Mouse (Mus musculus): ENCODE data around the gene Lats2. TPM values are rescaled to one million over a fixed set of nuclear protein-coding genes. Genes with fewer than 3 reads are reported as not detected.

The Lats2 gene
- 17.5 and 18.0 TPM in 2 replicates for polyA plus RNA-seq (2014; fragmentation: Nextera tagmentation; extraction: Ambion mirVana)

- no peak within 1 kb of the TSS for H3K9ac ChIP-seq (ENCODE audit: low read length)
- no peak for DNase-seq (ENCODE audit: low spot score)
- H3K9me3 ChIP-seq (ENCODE audit: control insufficient read depth, low read length): no peaks in the 10 kb centered on the region
- H3K27ac ChIP-seq (ENCODE audit: low read depth, low read length): no peak within 1 kb of the TSS
- H3K4me2 ChIP-seq (ENCODE audit: low read depth): no peak within 1 kb of the TSS
- no peaks in the 10 kb centered on the region for H3K36me3 ChIP-seq (ENCODE audit: control insufficient read depth, insufficient read depth, low read length)
- no peak for ATAC-seq (ENCODE audit: insufficient read depth, low FRiP score, low TSS enrichment)
- no peak within 1 kb of the TSS for H3K4me3 ChIP-seq (ENCODE audit: low read depth, low read length)
- no peaks in the 10 kb centered on the region for H3K27me3 ChIP-seq (ENCODE audit: control insufficient read depth, insufficient read depth, low read length)
- H3K4me1 ChIP-seq (ENCODE audit: control insufficient read depth, insufficient read depth, low read length): no peaks in the 10 kb centered on the region
- 72% methylated on average over 4 of the region's 4 CpGs for WGBS
Observed at GRCm38 (mm10) chr14:57758237-57758636, at the start of gene Lats2. Lats2 (minus strand) TSS chr14:57758388.

- WGBS: 86% methylated on average over 4 of the region's 4 CpGs
- no peaks in the 10 kb centered on the region for H3K9me3 ChIP-seq (ENCODE audit: control insufficient read depth, low read length)
- no peak overlapping the region for H3K9ac ChIP-seq (ENCODE audit: low read length)
- H3K27me3 ChIP-seq (ENCODE audit: control insufficient read depth, insufficient read depth, low read length): no peaks in the 10 kb centered on the region
- H3K4me3 ChIP-seq (ENCODE audit: low read depth, low read length): no peak overlapping the region
- H3K27ac ChIP-seq (ENCODE audit: low read depth, low read length): no peak overlapping the region
- no peak for DNase-seq (ENCODE audit: low spot score)
- 0 out of 2 replicates have a peak, but pooled peaks cover 2% of the 10 kb centered on the region for H3K36me3 ChIP-seq (ENCODE audit: control insufficient read depth, insufficient read depth, low read length)
- H3K4me2 ChIP-seq (ENCODE audit: low read depth): no peak overlapping the region
- no peak for ATAC-seq (ENCODE audit: insufficient read depth, low FRiP score, low TSS enrichment)
- H3K4me1 ChIP-seq (ENCODE audit: control insufficient read depth, insufficient read depth, low read length): peaks cover 6% of the 10 kb centered on the region
Observed at GRCm38 (mm10) chr14:57803731-57804130, 45.5 kb upstream of the Lats2 start.

- H3K36me3 ChIP-seq (ENCODE audit: control insufficient read depth, insufficient read depth, low read length): no peaks in the 10 kb centered on the region
- peak within 1 kb of the TSS; percentile 75 for H3K27ac ChIP-seq (ENCODE audit: low read depth, low read length)
- WGBS: under 1% methylated on average over 91 of the region's 99 CpGs
- ATAC-seq (ENCODE audit: insufficient read depth, low FRiP score, low TSS enrichment) (peak; percentile 93), DNase-seq (ENCODE audit: low spot score) (peak; percentile 99)
- H3K9me3 ChIP-seq (ENCODE audit: control insufficient read depth, low read length): no peaks in the 10 kb centered on the region
- H3K9ac ChIP-seq (ENCODE audit: low read length): peak within 1 kb of the TSS; percentile 81
- H3K4me3 ChIP-seq (ENCODE audit: low read depth, low read length): peak within 1 kb of the TSS; percentile 83
- H3K4me2 ChIP-seq (ENCODE audit: low read depth): peak within 1 kb of the TSS; percentile 78
- peaks cover 6% of the 10 kb centered on the region for H3K4me1 ChIP-seq (ENCODE audit: control insufficient read depth, insufficient read depth, low read length)
- H3K27me3 ChIP-seq (ENCODE audit: control insufficient read depth, insufficient read depth, low read length): no peaks in the 10 kb centered on the region
Observed at GRCm38 (mm10) chr14:57797991-57798931, 40.1 kb upstream of the Lats2 start, which contains the start of gene Sap18. Sap18 (plus strand) TSS chr14:57798180.

GRCm38 (mm10) chr14:57797551-57797950 is 39.4 kb upstream of the Lats2 start:
- WGBS: 16% methylated on average over 7 of the region's 7 CpGs
- Histone ChIP-seq H3K36me3 (ENCODE audit: control insufficient read depth, insufficient read depth, low read length) (no peaks in the 10 kb centered on the region), H3K9ac (ENCODE audit: low read length) (peak overlapping the region; percentile 50), H3K4me3 (ENCODE audit: low read depth, low read length) (peak overlapping the region; percentile 83), H3K9me3 (ENCODE audit: control insufficient read depth, low read length) (no peaks in the 10 kb centered on the region), H3K4me2 (ENCODE audit: low read depth) (peak overlapping the region; percentile 44), H3K27me3 (ENCODE audit: control insufficient read depth, insufficient read depth, low read length) (no peaks in the 10 kb centered on the region), H3K27ac (ENCODE audit: low read depth, low read length) (no peak overlapping the region), H3K4me1 (ENCODE audit: control insufficient read depth, insufficient read depth, low read length) (peaks cover 6% of the 10 kb centered on the region)
- ATAC-seq (ENCODE audit: insufficient read depth, low FRiP score, low TSS enrichment) (peak; percentile 63), DNase-seq (ENCODE audit: low spot score) (no peak)

DNA sequence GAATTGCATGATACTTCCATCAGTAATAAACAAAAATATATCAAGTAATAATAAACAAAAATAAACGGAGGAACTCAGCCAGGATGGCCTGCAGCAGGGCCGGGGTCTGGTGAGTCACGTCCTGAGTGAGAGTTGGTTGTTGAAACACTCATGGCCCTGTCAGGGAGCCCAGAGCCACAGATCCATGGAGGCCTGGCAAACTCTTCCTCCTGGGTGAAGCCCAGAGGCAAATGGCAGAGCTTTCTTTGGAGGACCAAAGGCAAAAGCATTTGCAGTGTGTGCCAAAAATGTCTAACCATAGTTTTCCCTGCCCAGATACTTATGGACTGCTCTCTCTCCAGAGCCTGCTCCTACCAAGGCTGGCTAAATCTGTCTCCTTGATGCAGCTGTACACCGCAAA is 33.0 kb upstream of the Lats2 start:
- WGBS: 88% methylated on average over 4 of the region's 4 CpGs
- DNase-seq (ENCODE audit: low spot score): no peak
- no peak overlapping the region for H3K27ac ChIP-seq (ENCODE audit: low read depth, low read length)
- no peaks in the 10 kb centered on the region for H3K27me3 ChIP-seq (ENCODE audit: control insufficient read depth, insufficient read depth, low read length)
- no peak overlapping the region for H3K4me3 ChIP-seq (ENCODE audit: low read depth, low read length)
- ATAC-seq (ENCODE audit: insufficient read depth, low FRiP score, low TSS enrichment): no peak
- H3K4me1 ChIP-seq (ENCODE audit: control insufficient read depth, insufficient read depth, low read length): no peaks in the 10 kb centered on the region
- H3K4me2 ChIP-seq (ENCODE audit: low read depth): no peak overlapping the region
- no peak overlapping the region for H3K9ac ChIP-seq (ENCODE audit: low read length)
- no peaks in the 10 kb centered on the region for H3K36me3 ChIP-seq (ENCODE audit: control insufficient read depth, insufficient read depth, low read length)
- no peaks in the 10 kb centered on the region for H3K9me3 ChIP-seq (ENCODE audit: control insufficient read depth, low read length)

- ATAC-seq (ENCODE audit: insufficient read depth, low FRiP score, low TSS enrichment) (no peak), DNase-seq (ENCODE audit: low spot score) (no peak)
- no peaks in the 10 kb centered on the region for H3K36me3 ChIP-seq (ENCODE audit: control insufficient read depth, insufficient read depth, low read length)
- H3K9ac ChIP-seq (ENCODE audit: low read length): no peak overlapping the region
- H3K27me3 ChIP-seq (ENCODE audit: control insufficient read depth, insufficient read depth, low read length): no peaks in the 10 kb centered on the region
- H3K9me3 ChIP-seq (ENCODE audit: control insufficient read depth, low read length): no peaks in the 10 kb centered on the region
- no peaks in the 10 kb centered on the region for H3K4me1 ChIP-seq (ENCODE audit: control insufficient read depth, insufficient read depth, low read length)
- no peak overlapping the region for H3K4me2 ChIP-seq (ENCODE audit: low read depth)
- H3K4me3 ChIP-seq (ENCODE audit: low read depth, low read length): no peak overlapping the region
- WGBS: 90% methylated on average over 9 of the region's 9 CpGs
- H3K27ac ChIP-seq (ENCODE audit: low read depth, low read length): no peak overlapping the region
Observed at GRCm38 (mm10) chr14:57789759-57790158, 31.6 kb upstream of the Lats2 start.

- H3K4me3 ChIP-seq (ENCODE audit: low read depth, low read length): no peak overlapping the region
- H3K4me1 ChIP-seq (ENCODE audit: control insufficient read depth, insufficient read depth, low read length): no peaks in the 10 kb centered on the region
- ATAC-seq (ENCODE audit: insufficient read depth, low FRiP score, low TSS enrichment) (no peak), DNase-seq (ENCODE audit: low spot score) (no peak)
- no peaks in the 10 kb centered on the region for H3K36me3 ChIP-seq (ENCODE audit: control insufficient read depth, insufficient read depth, low read length)
- 77% methylated on average over 2 of the region's 2 CpGs for WGBS
- no peak overlapping the region for H3K4me2 ChIP-seq (ENCODE audit: low read depth)
- no peak overlapping the region for H3K27ac ChIP-seq (ENCODE audit: low read depth, low read length)
- H3K27me3 ChIP-seq (ENCODE audit: control insufficient read depth, insufficient read depth, low read length): no peaks in the 10 kb centered on the region
- no peak overlapping the region for H3K9ac ChIP-seq (ENCODE audit: low read length)
- no peaks in the 10 kb centered on the region for H3K9me3 ChIP-seq (ENCODE audit: control insufficient read depth, low read length)
Observed at GRCm38 (mm10) chr14:57789311-57789710, 31.1 kb upstream of the Lats2 start.

- no peak for ATAC-seq (ENCODE audit: insufficient read depth, low FRiP score, low TSS enrichment)
- no peak overlapping the region for H3K4me2 ChIP-seq (ENCODE audit: low read depth)
- H3K9ac ChIP-seq (ENCODE audit: low read length): no peak overlapping the region
- 70% methylated on average over 4 of the region's 4 CpGs for WGBS
- no peak overlapping the region for H3K4me3 ChIP-seq (ENCODE audit: low read depth, low read length)
- H3K4me1 ChIP-seq (ENCODE audit: control insufficient read depth, insufficient read depth, low read length): no peaks in the 10 kb centered on the region
- no peaks in the 10 kb centered on the region for H3K36me3 ChIP-seq (ENCODE audit: control insufficient read depth, insufficient read depth, low read length)
- H3K27me3 ChIP-seq (ENCODE audit: control insufficient read depth, insufficient read depth, low read length): no peaks in the 10 kb centered on the region
- DNase-seq (ENCODE audit: low spot score): no peak
- H3K9me3 ChIP-seq (ENCODE audit: control insufficient read depth, low read length): no peaks in the 10 kb centered on the region
- no peak overlapping the region for H3K27ac ChIP-seq (ENCODE audit: low read depth, low read length)
Observed at GRCm38 (mm10) chr14:57787406-57787805, 29.2 kb upstream of the Lats2 start.

All from neural tube, embryonic 11.5 days (tissue).